Mouse (Mus musculus) midbrain, embryonic 10.5 days (tissue): Measurements from ENCODE around the gene Dab1. TPM values are rescaled to one million over a fixed set of nuclear protein-coding genes. Genes with fewer than 3 reads are reported as not detected.

Source experiments
- DNase-seq: peaks from one replicate; pipeline ENCODE4 v3.0.0-alpha.2; 2017; ENCODE audit warnings: low spot score
- H3K27ac ChIP-seq: fragments of 300-500 bp; sonication (generic); replicated peaks from 2 replicates; pipeline ENCODE4 v1.5.1; 2016; ENCODE audit warnings: mild to moderate bottlenecking
- H3K27me3 ChIP-seq: fragments of 300-500 bp; sonication (generic); 2 replicates; pipeline ENCODE4 v1.6.1; 2016; ENCODE audit warnings: low read depth, mild to moderate bottlenecking; ENCODE audit not compliant: poor library complexity, severe bottlenecking
- H3K36me3 ChIP-seq: fragments of 300-500 bp; sonication (generic); 2 replicates; pipeline ENCODE4 v1.6.1; 2016; ENCODE audit warnings: mild to moderate bottlenecking, moderate library complexity
- H3K4me1 ChIP-seq: fragments of 300-500 bp; sonication (generic); 2 replicates; pipeline ENCODE4 v1.6.1; 2016
- H3K4me3 ChIP-seq: fragments of 300-500 bp; sonication (generic); 2 replicates; pipeline ENCODE4 v1.5.1; 2016; ENCODE audit warnings: mild to moderate bottlenecking, moderate library complexity
- H3K9me3 ChIP-seq: fragments of 300-500 bp; sonication (generic); replicated peaks from 2 replicates; pipeline ENCODE4 v1.6.1; 2016; ENCODE audit warnings: mild to moderate bottlenecking
- WGBS: fragments of 180-500 bp; shearing (Covaris S2); methylation state at CpG from one replicate; pipeline ENCODE4 v1.1.7; 2016; 5-methylcytosine and 5-hydroxymethylcytosine counted together
- polyA plus RNA-seq: library from polyadenylated mRNA; unstranded; fragments of >200 nt; fragmentation: Nextera tagmentation; extraction: Ambion mirVana; gene quantifications from 2 replicates; pipeline ENCODE4 v1.2.1, GENCODE M21; 2016

The Dab1 gene
- polyA plus RNA-seq, 1 experiment from 2014 or later, result 27.0 TPM

DNA sequence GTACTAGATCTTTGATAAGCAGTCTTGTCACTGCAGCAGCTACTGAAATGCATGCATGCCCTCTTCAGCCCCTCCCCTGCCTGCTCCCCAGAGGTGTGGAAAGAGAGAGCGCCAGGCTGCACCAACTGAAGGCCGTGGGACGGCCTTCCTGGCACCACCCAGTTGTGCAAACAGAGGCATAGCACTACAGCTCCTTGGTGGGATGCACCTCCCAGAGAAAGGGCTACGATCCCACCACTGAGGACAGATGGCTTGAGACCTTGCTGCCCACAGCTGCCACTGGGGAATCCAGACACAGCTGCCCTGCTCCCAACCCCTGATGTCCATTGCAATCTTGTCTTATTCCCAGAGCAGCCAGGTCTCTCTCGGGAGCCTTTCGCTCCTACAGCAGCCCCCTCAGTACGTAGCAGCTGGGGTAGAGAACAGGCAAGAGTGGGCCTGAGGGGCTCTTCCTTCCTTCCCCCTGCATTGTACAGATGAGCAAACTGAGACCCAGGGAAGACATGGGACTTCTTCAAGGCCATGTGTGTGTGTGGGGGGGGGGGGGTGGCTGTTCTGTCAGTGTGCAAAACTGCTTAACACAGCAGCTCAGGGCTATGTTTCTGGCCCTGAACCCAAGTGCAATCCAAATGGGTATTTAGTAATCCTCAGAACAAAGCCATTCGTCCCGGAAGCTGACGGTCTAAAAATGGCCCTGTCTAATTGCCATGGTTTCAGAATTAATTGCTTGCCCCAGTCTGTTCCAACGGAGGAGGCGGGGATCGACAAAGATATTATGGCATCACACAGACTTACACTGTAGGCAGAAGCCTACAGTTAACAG is 1100.0 kb downstream of the Dab1 start:
- 73% methylated on average over 13 of the region's 13 CpGs for WGBS
- Histone ChIP-seq H3K27ac (peak overlapping the region; percentile 61), H3K36me3 (no peaks in the 10 kb centered on the region), H3K9me3 (no peaks in the 10 kb centered on the region), H3K4me3 (no peak overlapping the region), H3K27me3 (no peaks in the 10 kb centered on the region), H3K4me1 (peaks cover 29% of the 10 kb centered on the region)
- DNase-seq, result peak; percentile 22

DNA sequence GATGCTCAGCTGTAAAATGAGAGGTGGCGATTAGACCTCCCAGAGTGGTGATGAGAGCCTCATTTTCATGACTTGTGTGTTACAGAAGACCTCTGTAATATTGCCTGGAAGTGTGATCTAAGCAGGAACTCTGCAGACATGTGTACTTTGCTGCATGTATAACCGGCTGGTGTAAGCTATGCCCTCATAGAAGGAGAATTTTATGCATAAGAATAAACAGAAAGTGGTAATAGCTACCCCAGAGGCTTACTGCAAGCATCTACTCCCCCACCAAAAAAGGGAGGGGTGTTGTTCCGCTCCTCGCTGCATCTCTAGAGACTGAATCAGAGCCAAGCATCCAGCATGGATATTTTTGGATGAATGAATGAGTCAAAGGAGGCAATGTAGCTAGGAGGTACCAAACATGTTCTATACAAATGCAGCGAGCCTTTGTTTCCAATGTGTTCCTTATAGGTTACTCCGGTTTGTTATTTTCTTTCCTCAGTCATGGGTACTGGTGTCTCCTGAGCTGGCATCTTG is 1104.4 kb downstream of the Dab1 start:
- H3K9me3 ChIP-seq, result no peaks in the 10 kb centered on the region
- DNase-seq, result no peak
- H3K27ac ChIP-seq, result no peak overlapping the region
- no peak overlapping the region for H3K4me3 ChIP-seq
- peaks cover 21% of the 10 kb centered on the region for H3K4me1 ChIP-seq
- no peaks in the 10 kb centered on the region for H3K27me3 ChIP-seq
- 92% methylated on average over 6 of the region's 6 CpGs for WGBS
- no peaks in the 10 kb centered on the region for H3K36me3 ChIP-seq

DNA sequence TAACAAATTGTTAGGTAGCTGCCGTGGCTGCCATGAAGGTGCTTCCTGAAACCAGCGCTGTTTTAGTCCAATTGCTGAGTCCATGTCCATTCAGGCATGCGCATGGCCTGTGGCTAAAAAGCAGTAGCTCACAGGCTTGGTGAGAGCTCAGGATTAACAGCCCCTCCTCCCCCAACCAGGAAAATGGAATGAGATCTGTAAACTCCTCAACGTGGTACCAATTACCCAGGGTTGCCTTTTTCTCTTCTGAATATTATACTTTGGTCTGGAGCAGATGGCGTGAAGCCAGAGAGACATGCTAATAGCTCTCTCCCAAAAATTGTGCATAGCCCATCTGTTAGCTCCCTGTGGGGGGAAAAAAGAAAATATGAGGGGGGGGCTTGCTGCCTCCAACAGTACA is 1105.1 kb downstream of the Dab1 start:
- Histone ChIP-seq H3K36me3 (no peaks in the 10 kb centered on the region), H3K4me1 (peaks cover 14% of the 10 kb centered on the region), H3K27ac (no peak overlapping the region), H3K9me3 (no peaks in the 10 kb centered on the region), H3K27me3 (no peaks in the 10 kb centered on the region), H3K4me3 (no peak overlapping the region)
- no peak for DNase-seq
- 81% methylated on average over 5 of the region's 5 CpGs for WGBS

DNA sequence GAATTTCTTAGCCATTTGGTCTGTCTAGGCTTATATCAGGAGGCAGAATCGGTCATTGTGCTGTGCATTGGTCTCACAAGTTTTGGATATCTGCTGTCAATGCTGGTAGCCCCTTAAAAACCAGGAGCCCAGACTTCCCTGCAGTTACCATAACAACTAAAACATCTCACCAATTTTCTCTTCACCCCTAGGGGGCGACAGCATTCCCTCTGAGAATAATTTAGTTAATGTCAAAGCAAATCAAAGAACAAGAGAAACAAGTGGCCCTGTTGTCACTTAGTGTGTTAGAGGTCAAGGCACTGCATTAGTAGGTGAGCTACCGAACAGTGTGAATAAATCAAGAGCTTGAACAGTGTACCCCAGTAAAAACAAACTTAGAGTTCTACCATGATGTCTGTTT is 1106.5 kb downstream of the Dab1 start:
- no peaks in the 10 kb centered on the region for H3K36me3 ChIP-seq
- WGBS, result 50% methylated on average over 3 of the region's 3 CpGs
- no peaks in the 10 kb centered on the region for H3K27me3 ChIP-seq
- no peak for DNase-seq
- H3K4me1 ChIP-seq, result peaks cover 3% of the 10 kb centered on the region; the same call in 1 of the 2 replicates
- no peaks in the 10 kb centered on the region for H3K9me3 ChIP-seq
- no peak overlapping the region for H3K4me3 ChIP-seq
- H3K27ac ChIP-seq, result no peak overlapping the region

DNA sequence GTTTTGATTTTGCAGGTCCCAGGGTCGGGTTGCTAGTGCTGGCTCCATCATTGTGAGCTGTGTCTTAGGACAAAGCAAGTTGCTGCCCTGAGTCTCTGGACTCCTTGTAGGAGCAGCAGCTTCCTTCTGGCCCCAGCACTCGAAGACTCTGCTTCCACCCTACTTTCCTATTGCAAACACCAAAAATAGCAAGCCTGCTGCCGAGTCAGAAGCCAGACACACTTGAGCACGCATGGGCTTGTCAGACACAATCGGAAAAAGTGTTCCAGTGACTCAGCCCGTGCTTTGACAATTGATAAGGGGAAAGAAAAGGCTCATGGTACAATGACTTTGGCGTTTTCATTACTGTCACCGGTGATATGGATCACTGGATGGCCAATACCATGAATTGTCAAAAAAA is 1110.0 kb downstream of the Dab1 start:
- no peaks in the 10 kb centered on the region for H3K27me3 ChIP-seq
- no peak for DNase-seq
- H3K4me1 ChIP-seq, result no peaks in the 10 kb centered on the region
- H3K9me3 ChIP-seq, result no peaks in the 10 kb centered on the region
- 88% methylated on average over 8 of the region's 8 CpGs for whole genome bisulfite sequencing
- H3K27ac ChIP-seq, result no peak overlapping the region
- H3K36me3 ChIP-seq, result no peaks in the 10 kb centered on the region
- no peak overlapping the region for H3K4me3 ChIP-seq

DNA sequence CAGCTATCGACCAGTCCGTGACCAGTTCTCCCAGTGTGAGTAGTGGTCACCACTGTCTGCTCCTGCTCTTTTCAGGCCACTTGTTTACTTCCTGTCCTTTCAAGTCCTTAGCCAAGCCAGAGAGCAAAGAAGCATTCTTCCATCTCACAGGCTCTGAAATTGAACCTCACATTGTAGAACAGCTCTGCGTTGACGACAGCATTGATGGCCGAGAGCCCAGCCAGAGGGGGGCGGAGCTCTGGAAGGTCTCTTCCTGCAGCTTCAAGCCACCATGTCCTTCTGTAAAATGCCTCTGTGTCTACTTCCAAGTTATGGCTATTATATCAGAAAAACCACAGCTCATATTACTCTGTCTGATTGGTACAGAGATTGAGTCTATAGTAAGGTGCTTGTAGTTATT is 1127.3 kb downstream of the Dab1 start:
- H3K9me3 ChIP-seq, result no peaks in the 10 kb centered on the region
- whole genome bisulfite sequencing, result 80% methylated on average over 6 of the region's 6 CpGs

DNA sequence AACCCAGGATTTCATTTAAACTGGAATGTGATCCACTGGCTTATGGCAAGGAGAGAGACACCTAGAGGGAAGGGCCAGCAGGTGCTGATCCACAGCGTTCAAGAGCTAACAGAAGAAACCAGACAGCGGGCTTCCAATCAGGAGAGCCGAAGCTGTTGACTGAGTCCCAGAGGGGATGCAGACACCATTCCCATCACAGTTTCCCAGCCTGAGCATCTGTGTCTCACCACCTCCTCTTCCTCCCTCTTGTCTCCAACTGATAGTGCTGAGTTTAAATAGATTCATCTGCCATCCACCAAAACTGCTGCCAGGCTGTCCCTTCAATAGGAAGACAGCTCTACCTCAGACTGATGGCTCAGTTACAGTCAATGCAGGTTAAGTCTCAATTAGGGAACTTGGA is 1134.9 kb downstream of the Dab1 start:
- no peak overlapping the region for H3K4me3 ChIP-seq
- no peaks in the 10 kb centered on the region for H3K27me3 ChIP-seq
- no peak for DNase-seq
- H3K27ac ChIP-seq, result no peak overlapping the region
- no peaks in the 10 kb centered on the region for H3K9me3 ChIP-seq
- 82% methylated on average over 3 of the region's 3 CpGs for WGBS
- peaks cover 11% of the 10 kb centered on the region for H3K4me1 ChIP-seq
- no peaks in the 10 kb centered on the region for H3K36me3 ChIP-seq

More for the DNA sequence above, 1127.3 kb downstream of the Dab1 start:
- Histone ChIP-seq H3K4me3 (no peak overlapping the region), H3K36me3 (no peaks in the 10 kb centered on the region), H3K4me1 (no peaks in the 10 kb centered on the region), H3K27me3 (no peaks in the 10 kb centered on the region), H3K27ac (no peak overlapping the region)
- DNase-seq, result no peak

DNA sequence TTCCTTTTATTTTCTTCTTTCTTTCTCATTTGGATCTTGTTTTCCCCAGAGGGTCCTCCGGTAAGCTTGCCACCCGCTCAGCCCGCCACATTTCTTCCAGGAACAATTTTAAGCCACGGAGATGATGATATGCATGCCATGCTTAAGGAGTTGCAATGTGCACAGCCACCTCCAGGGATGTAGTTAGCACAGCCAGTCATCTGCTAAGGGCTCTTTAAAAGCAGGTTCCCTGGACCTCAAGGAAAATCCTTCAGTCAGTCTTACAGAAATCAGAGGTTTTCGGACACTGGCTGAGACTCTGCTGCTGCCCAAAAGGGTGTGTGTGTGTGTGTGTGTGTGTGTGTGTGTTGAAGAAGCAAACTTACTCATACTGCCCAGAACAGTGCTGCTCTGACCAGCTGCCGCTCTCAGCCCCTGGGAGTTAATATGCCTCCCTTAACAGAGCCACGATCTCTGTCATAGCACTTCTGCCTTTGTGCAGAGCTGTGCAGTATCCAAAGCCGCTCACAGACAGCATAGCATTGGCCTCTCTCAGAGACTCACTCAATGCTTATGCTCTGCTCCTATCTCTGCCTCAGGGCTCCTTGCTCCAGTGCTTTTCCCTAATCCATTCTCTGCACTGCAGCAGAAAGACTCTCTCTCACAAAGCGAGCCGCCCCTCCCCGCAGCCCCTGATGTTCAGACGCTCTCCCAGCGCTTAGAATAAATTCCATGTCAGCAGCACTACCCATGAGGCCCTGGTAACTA is 1141.9 kb downstream of the Dab1 start:
- Histone ChIP-seq H3K4me1 (peaks cover 23% of the 10 kb centered on the region), H3K36me3 (no peaks in the 10 kb centered on the region), H3K27ac (peak overlapping the region; percentile 69), H3K4me3 (no peak overlapping the region), H3K27me3 (no peaks in the 10 kb centered on the region), H3K9me3 (0 out of 2 replicates have a peak, but pooled peaks cover 3% of the 10 kb centered on the region)
- 49% methylated on average over 13 of the region's 13 CpGs for WGBS
- DNase-seq, result peak; percentile 34

DNA sequence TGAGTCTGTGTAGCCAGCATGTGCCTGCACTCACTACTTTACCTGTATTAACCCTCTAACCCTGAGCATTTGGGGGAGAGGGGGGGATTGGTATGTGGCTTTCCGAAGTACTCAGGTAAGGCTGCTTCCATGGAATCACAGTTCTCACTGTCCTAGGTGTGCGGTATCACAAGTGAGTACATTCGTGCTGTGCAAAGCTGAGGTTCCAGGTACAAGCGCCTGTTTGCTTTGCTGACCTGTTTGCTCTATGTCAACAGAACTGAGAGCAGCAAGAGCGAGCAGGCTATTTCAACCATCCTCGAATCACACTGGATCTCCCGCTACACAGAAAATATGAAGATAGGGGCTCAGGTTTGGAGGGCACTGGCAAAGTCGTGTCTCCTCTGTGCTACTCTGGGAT is 1146.9 kb downstream of the Dab1 start, which contains the start of gene C8b:
Gene C8b (plus strand): TSS at position 253 of the 400 bp plus-strand sequence.
- 85% methylated on average over 8 of the region's 8 CpGs for WGBS
- Histone ChIP-seq H3K27me3 (no peaks in the 10 kb centered on the region), H3K36me3 (no peaks in the 10 kb centered on the region), H3K4me3 (no peak within 1 kb of the TSS), H3K4me1 (peaks cover 7% of the 10 kb centered on the region), H3K27ac (no peak within 1 kb of the TSS), H3K9me3 (0 out of 2 replicates have a peak, but pooled peaks cover 3% of the 10 kb centered on the region)
- no peak for DNase-seq

DNA sequence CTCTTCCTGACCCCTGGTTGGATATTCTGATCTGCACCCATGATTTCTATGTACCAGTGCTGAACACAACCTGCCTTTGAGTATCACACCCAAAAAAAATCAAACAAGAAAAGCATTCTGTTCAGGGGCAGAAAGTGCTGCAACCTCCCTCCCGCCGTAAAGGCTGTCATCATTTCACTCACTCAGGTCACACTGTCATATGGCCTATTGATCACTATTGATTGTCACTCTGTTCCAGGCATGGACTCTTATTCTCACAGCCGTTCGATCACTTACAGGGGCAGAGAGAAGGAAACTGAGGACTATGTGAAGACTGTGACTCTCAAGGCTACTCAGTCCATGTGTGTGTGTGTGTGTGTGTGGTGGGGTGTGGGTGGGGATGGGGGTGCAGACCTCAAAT is 1149.0 kb downstream of the Dab1 start:
- no peak overlapping the region for H3K27ac ChIP-seq
- 86% methylated on average over 4 of the region's 4 CpGs for WGBS
- no peaks in the 10 kb centered on the region for H3K36me3 ChIP-seq
- no peaks in the 10 kb centered on the region for H3K4me1 ChIP-seq
- H3K4me3 ChIP-seq, result no peak overlapping the region
- peaks cover 3% of the 10 kb centered on the region; the same call in 1 of the 2 replicates for H3K27me3 ChIP-seq
- DNase-seq, result no peak
- 0 out of 2 replicates have a peak, but pooled peaks cover 3% of the 10 kb centered on the region for H3K9me3 ChIP-seq

DNA sequence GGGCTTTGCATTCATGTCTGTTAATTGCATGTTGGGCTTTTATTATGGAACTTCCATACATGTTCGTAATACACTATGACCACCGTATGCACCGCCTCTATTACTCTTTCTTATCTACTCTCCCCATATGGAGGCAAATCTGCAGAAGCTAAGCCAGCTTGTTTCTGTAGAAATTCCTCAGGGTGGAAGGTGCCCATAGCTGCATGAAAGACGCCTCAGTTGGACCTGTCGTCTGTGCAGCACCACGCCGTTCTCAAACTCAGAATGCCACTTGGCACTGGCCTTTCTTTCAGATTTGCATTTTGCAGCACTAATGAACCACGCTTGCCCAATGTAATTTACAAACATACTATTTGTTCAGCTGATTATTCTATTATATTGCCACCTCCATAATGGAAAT is 1150.4 kb downstream of the Dab1 start:
- Histone ChIP-seq H3K4me1 (no peaks in the 10 kb centered on the region), H3K27ac (no peak overlapping the region), H3K27me3 (peaks cover 14% of the 10 kb centered on the region), H3K4me3 (no peak overlapping the region), H3K36me3 (no peaks in the 10 kb centered on the region), H3K9me3 (0 out of 2 replicates have a peak, but pooled peaks cover 3% of the 10 kb centered on the region)
- 92% methylated on average over 8 of the region's 8 CpGs for WGBS
- DNase-seq, result no peak

DNA sequence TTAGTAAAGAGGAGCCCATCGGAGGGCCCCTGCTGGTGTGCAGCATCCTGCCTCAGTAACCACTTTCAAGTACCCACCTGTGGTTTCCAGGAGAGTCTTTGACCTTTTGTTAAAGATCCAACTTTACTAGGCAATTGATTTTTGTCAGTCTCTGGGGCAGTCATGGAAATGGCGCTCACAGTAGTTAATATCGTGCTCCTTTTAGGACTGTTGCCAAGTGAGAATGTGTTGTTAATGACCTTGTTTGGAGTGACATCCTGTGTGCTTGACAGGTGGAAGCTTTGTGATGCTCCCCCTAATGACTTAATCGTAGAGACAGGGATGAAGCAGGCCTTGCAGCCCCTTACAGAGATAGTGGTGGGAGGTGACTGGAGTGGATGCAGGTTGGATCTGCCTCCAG is 1151.2 kb downstream of the Dab1 start:
- 74% methylated on average over 4 of the region's 4 CpGs for WGBS
- Histone ChIP-seq H3K9me3 (0 out of 2 replicates have a peak, but pooled peaks cover 3% of the 10 kb centered on the region), H3K27me3 (peaks cover 17% of the 10 kb centered on the region), H3K4me3 (no peak overlapping the region), H3K4me1 (peaks cover 4% of the 10 kb centered on the region; the same call in 1 of the 2 replicates), H3K36me3 (no peaks in the 10 kb centered on the region), H3K27ac (no peak overlapping the region)
- no peak for DNase-seq

DNA sequence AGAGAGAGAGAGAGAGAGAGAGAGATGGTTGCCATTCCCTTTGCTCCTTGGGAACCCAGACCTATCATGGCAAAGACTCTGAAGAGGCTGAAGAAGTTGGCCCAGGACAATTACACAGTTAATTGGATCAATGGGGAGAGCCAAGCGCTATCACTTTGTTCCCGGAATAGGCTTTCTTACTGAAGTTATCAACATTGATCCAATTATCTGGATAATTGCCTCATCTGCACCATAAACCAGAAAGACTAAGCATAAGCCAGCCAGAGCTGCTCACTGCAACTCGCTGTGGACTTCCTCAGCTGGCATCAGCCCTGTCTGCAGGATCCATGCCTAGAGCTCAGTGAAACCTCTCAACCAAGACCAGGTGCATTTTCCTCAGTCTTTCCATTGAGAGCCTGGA is 1156.4 kb downstream of the Dab1 start:
- Histone ChIP-seq H3K4me1 (peaks cover 8% of the 10 kb centered on the region), H3K36me3 (no peaks in the 10 kb centered on the region), H3K4me3 (no peak overlapping the region), H3K9me3 (no peaks in the 10 kb centered on the region), H3K27me3 (peaks cover 17% of the 10 kb centered on the region), H3K27ac (no peak overlapping the region)
- no peak for DNase-seq
- WGBS, result 45% methylated on average over 3 of the region's 3 CpGs
